Comparison of ENCODE assay signal across 8 mouse cellular contexts in genomic region chr10:84577071-84577727, GRCm38 (mm10). TPM values are rescaled to one million over a fixed set of nuclear protein-coding genes. Genes with fewer than 3 reads are reported as not detected.
DNase-seq lines count a peak whose midpoint lies in the region; ATAC-seq and TF ChIP-seq lines count a peak whose summit lies in the region.

No protein-coding gene starts in this region.

- TF ChIP-seq CTCF in layer of hippocampus, adult 2 months (conservative IDR thresholded peaks at IDR 0.05), result no peak
- TF ChIP-seq CTCF in lung, embryonic 14.5 days (IDR thresholded peaks at IDR 0.05; ENCODE audit: low read depth), result no peak

- WGBS in forebrain, embryonic 16.5 days, result 2% methylated on average over 38 of the region's 38 CpGs
- 2% methylated on average over 38 of the region's 38 CpGs for WGBS in lung, embryonic 14.5 days

- 0 out of 2 replicates have a peak, but pooled peaks cover 5% of the 10 kb centered on the region for H3K27me3 ChIP-seq in forebrain, embryonic 16.5 days (replicated peaks; ENCODE audit: control insufficient read depth, insufficient read depth, low read length)
- H3K27me3 ChIP-seq in lung, embryonic 14.5 days (ENCODE audit: insufficient read depth, low read length), result no peaks in the 10 kb centered on the region

- ATAC-seq in forebrain, embryonic 16.5 days, result peak; percentile 36
- peak; percentile 40 for ATAC-seq in lung, embryonic 14.5 days (ENCODE audit: insufficient read depth)
- ATAC-seq in neutrophil, adult 5-6 weeks (ENCODE audit: extremely low read depth, insufficient number of reproducible peaks, low FRiP score, poor library complexity, severe bottlenecking), result peak; percentile 34

- intact Hi-C loops in heart, postnatal 25 days (cut with DNase I), result loop anchor here (2.0 kb wide), 1 partner anchor 20 kb away; no protein-coding TSS in a partner anchor

- H3K27ac ChIP-seq in forebrain, embryonic 16.5 days (ENCODE audit: low read length), result peak overlapping the region; percentile 67; the same call in 1 of the 2 replicates
- peak overlapping the region; percentile 99 for H3K27ac ChIP-seq in layer of hippocampus, adult 2 months
- H3K27ac ChIP-seq in lung, embryonic 14.5 days (ENCODE audit: low read depth), result peak overlapping the region; percentile 77

- peak overlapping the region; percentile 72 for H3K9ac ChIP-seq in forebrain, embryonic 16.5 days (replicated peaks; ENCODE audit: low read depth, low read length)
- peak overlapping the region; percentile 62 for H3K9ac ChIP-seq in lung, embryonic 14.5 days

- no peaks in the 10 kb centered on the region for H3K9me3 ChIP-seq in forebrain, embryonic 16.5 days (ENCODE audit: control insufficient read depth, low read length)
- no peaks in the 10 kb centered on the region for H3K9me3 ChIP-seq in lung, embryonic 14.5 days (ENCODE audit: low read depth, low read length)

- no peaks in the 10 kb centered on the region for H3K36me3 ChIP-seq in forebrain, embryonic 16.5 days (ENCODE audit: control insufficient read depth, insufficient read depth)
- H3K36me3 ChIP-seq in lung, embryonic 14.5 days (ENCODE audit: insufficient read depth), result no peaks in the 10 kb centered on the region

- H3K4me1 ChIP-seq in forebrain, embryonic 16.5 days (replicated peaks; ENCODE audit: control insufficient read depth, insufficient read depth, low read length), result peaks cover 13% of the 10 kb centered on the region
- peaks cover 5% of the 10 kb centered on the region for H3K4me1 ChIP-seq in lung, embryonic 14.5 days (ENCODE audit: insufficient read depth)

- H3K4me2 ChIP-seq in forebrain, embryonic 16.5 days (ENCODE audit: low read length), result peak overlapping the region; percentile 75
- H3K4me2 ChIP-seq in lung, embryonic 14.5 days, result peak overlapping the region; percentile 97

- peak overlapping the region; percentile 71 for H3K4me3 ChIP-seq in forebrain, embryonic 16.5 days (replicated peaks; ENCODE audit: low read length)
- H3K4me3 ChIP-seq in layer of hippocampus, adult 2 months, result peak overlapping the region; percentile 96
- H3K4me3 ChIP-seq in lung, embryonic 14.5 days (ENCODE audit: low read depth, low read length), result peak overlapping the region; percentile 82

- DNase-seq in ES-CJ7 (ENCODE audit: low read depth, low spot score), result peak; percentile 38
- peak; percentile 78 to 82 for DNase-seq in cerebellum, adult 18-20 months
- peak; percentile 85 for DNase-seq in heart, postnatal 25 days (ENCODE audit: low spot score)
- DNase-seq in layer of hippocampus, adult 2 months (ENCODE audit: low spot score in 2 of 2), result peak; percentile 50 to 65
- peak; percentile 81 for DNase-seq in lung, embryonic 14.5 days
- peak; percentile 71 to 79 for DNase-seq in thymus, adult 18-20 months

RNA-seq across cellular contexts. Expression of gene Tcp11l2, which starts 0.8 kb away (rescaled TPM):
- 36.6 and 44.6 TPM in 2 replicates for polyA plus RNA-seq in forebrain, embryonic 16.5 days (2015; fragmentation: Nextera tagmentation; extraction: Ambion mirVana)
- total RNA-seq in heart, postnatal 25 days (2021), result 100 to 1,000 TPM; 106 to 145 TPM
- 10 to 100 TPM; 27.3 to 29.4 TPM for total RNA-seq in layer of hippocampus, adult 2 months (2021)
- 15.1 and 17.4 TPM in 2 replicates for polyA plus RNA-seq in lung, embryonic 14.5 days (2014; fragmentation: Nextera tagmentation; extraction: Ambion mirVana)
- 168 and 169 TPM in 2 replicates for total RNA-seq in neutrophil, adult 5-6 weeks (2017)

RNA-seq across cellular contexts. Expression of gene Ckap4, which starts 43.3 kb away (rescaled TPM):
- 37.5 and 38.0 TPM in 2 replicates for polyA plus RNA-seq in forebrain, embryonic 16.5 days (2015; fragmentation: Nextera tagmentation; extraction: Ambion mirVana)
- 10 to 100 TPM; 32.7 to 41.8 TPM for total RNA-seq in heart, postnatal 25 days (2021)
- total RNA-seq in layer of hippocampus, adult 2 months (2021), result 10 to 100 TPM; 20.2 to 20.3 TPM
- polyA plus RNA-seq in lung, embryonic 14.5 days (2014; fragmentation: Nextera tagmentation; extraction: Ambion mirVana), result 177 and 179 TPM in 2 replicates
- total RNA-seq in neutrophil, adult 5-6 weeks (2017), result 40.4 and 43.1 TPM in 2 replicates

RNA-seq across cellular contexts. Expression of gene Polr3b, which starts 44.9 kb away (rescaled TPM):
- 15.7 and 16.7 TPM in 2 replicates for polyA plus RNA-seq in forebrain, embryonic 16.5 days (2015; fragmentation: Nextera tagmentation; extraction: Ambion mirVana)
- 10 to 100 TPM; 11.7 to 12.7 TPM for total RNA-seq in heart, postnatal 25 days (2021)
- 10 to 100 TPM; 14.8 to 15.6 TPM for total RNA-seq in layer of hippocampus, adult 2 months (2021)
- 15.7 and 16.4 TPM in 2 replicates for polyA plus RNA-seq in lung, embryonic 14.5 days (2014; fragmentation: Nextera tagmentation; extraction: Ambion mirVana)
- 46.3 and 55.4 TPM in 2 replicates for total RNA-seq in neutrophil, adult 5-6 weeks (2017)

Comparison
In these comparisons a context has a peak if more than half of its experiments do, and no peak if none do; other contexts are left out.
1. Peak in every context shown above with its lines: DNase-seq, ATAC-seq, H3K4me3 ChIP-seq and H3K27ac ChIP-seq.